Mouse (Mus musculus) naive thymus-derived CD4-positive, alpha-beta T cell, adult 5 months (primary cell): Measurements from ENCODE around the gene Miox. TPM values are rescaled to one million over a fixed set of nuclear protein-coding genes. Genes with fewer than 3 reads are reported as not detected.

ENCODE experiments used
- polyA plus RNA-seq: library from polyadenylated mRNA; unstranded; fragments of 100-300 nt; shearing (Covaris generic); gene quantifications from one replicate; pipeline ENCODE4 v1.2.1, GENCODE M21; 2017

The Miox gene
- not detected for polyA plus RNA-seq

DNA sequence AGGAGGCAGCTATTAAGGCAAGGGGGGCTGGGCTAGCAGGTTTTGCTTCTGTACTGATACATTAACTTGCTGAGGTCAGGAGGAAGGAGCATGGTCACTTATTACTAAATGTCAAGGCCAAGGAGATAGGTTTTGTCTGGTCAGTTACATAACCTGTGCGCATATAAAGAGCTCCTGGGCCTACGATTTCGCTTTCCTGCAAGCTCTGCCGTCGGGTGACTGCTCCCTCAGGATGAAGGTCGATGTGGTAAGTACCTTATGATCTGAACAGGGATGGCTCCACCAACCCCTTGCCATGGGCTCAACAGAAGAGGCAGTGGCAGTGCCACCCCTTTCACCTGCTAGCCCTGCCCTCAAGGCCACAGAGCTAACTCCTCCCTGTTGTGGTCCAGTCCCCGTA is at the start of gene Miox:
TSS of gene Miox (plus strand) at position 128 of the 400 bp plus-strand sequence.

DNA sequence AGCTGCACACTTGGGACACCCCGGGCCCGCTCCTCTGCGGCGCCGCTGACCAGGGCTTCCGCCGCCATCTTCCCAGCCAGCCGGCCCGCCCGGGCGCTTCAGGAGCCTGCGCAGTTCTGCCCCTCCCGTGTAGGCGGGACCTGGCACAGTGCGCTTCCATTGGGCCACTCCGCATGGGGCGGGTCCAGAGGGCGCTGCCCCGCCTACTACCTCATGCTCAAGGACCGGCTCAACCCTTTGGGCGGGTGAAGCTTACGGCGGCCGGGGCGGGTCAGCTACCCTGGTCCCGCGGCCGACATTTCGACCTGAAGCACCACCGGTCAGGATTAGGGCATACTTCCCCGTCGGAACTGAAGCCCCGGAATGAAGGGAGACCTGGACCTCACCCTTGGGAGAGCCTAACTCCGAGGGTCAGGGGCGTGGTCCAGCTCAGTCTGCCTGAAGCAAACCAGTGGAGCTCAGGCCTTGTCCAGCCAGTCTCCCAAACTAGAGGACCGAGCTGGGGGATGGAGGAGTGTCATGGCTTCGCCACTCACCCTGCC is 18.9 kb upstream of the Miox start, which contains the start of gene Sbf1:
TSS of gene Sbf1 (minus strand) at position 122 of the 542 bp plus-strand sequence.

DNA sequence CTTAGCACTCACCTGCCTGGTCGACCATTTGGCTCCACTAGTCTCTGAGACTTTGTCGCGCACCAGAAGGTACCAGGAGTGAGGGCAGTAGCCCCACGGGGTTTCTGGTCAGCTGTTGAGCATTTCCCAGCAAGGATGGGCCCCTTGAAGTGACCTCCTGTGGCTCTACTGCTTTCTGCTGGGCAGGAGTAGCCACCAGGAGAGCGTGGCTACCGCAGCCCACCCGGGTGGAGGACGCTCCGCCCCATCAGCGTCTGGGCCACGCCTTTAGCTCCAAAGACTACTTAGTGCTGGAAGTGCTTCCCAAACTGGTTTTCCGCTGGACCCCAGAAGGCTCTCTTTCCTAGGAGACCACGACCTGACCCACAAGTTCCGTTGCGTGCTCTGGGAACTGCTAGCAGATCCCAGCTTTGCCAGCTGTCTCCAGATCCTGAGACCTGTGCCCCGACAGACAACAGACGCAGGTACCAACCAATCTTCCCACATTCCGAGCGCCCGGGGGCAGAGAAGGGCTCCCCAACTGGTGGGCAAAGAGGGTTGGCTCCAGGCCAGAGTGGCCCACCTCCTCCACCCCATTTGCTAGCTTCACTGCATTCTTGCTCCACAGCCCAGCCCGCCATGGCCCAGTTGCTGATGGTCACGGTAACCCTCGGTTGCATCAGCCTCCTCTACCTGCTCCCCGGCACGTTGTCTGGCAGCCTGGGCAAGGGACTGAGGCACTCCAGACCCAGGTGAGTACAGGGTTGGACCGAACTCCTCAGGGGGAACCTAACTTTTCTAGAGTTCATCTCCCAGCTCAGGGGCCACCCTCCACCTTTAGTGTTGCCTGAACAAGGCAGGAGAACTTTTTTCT is 11.3 kb upstream of the Miox start, which contains the start of gene Adm2:
TSS of gene Adm2 (plus strand) at position 51 of the 853 bp plus-strand sequence.

DNA sequence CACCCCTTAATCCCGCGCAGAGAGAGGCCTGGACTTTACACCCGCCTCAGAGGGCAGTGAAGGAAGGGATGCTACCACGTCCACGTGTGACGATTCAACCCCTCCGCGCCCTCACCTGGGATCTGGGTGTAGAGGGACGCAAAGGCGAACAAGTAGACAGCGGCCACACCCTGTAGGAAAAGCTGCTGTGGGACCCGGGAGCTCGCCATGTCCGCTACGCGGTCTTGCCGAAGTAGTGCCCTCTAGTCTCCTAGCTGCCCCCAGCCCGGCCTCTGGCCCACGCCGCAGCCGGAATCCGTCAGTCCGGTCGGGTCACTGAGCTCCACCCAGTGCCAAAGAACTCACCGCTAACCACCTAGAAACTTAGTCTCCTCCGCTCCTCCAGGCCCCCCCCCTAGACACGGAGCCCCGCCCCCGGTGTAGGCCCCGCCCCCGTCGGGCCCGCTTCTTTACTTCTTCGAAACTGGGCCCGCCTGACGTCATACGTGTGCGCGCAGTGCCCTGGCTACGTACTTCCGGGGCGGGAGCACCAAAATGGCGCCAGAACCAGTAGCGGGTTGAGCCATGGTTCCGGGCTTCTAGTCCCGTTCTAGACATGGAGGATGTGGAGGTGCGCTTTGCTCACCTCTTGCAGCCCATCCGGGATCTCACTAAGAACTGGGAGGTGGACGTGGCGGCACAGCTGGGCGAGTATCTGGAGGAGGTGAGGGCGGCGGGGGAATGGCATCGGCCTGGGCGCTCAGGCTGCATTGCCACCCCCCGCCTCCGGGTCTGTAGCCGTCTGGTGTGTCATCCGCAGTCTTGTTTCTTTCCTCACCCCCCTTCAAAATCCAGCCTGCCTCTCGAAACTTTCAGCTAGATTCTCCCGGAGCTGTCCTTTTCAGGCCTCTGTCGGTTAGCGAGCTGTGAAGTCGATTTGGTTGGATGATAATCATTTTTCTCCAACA is 21.3 kb downstream of the Miox start, which contains the start of the genes Lmf2 and Ncaph2:
TSS of gene Lmf2 (minus strand) at position 419 of the 947 bp plus-strand sequence.
TSS of gene Ncaph2 (plus strand) at position 479 of the 947 bp plus-strand sequence.

DNA sequence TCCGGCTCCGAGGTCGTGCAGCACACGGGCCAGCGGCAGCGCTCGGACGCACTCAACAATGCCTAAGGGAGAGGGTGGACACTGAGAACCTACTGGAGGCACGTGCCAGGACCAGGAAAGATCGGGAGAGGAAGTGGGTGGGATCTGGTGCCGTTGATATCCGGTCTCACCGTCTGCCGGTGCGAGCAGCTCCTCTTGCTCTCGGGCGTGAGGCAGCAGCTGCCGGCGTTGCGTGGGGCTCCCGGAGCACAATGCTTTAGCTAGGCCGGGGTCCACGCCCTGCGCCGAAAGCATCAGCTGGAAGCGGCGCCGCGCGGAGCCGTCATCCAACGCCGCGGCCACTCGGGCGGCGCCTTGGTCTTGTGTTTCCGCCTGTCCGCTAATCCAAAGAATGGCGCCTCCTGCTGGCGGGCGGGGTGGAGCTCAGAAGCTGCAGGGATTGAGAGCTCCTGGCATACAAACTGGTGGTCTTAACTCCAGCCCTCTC is 39.6 kb downstream of the Miox start, which contains the start of gene Sco2:
TSS of gene Sco2 (minus strand) at position 85 of the 487 bp plus-strand sequence.

DNA sequence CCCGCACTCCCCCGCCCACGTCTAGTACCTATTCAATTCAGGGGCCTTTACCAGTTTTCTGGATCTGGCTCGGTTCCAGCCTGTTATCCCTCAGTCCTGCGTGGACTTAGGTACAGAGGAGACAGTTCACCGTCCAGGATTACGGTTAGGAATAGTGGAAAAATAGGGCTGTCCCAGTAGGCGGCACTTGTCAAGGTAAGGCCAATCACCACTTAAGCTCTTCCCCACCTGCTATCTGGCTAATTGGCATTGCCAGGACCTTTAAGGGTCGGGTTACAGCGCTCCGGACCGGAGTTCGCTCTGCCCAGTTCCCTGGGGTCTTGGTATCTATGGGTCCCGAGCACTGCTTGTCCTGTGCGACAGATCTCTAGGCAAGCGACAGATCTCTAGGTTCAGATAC is 42.8 kb downstream of the Miox start, which contains the start of gene Tymp:
TSS of gene Tymp (minus strand) at position 83 of the 400 bp plus-strand sequence.

DNA sequence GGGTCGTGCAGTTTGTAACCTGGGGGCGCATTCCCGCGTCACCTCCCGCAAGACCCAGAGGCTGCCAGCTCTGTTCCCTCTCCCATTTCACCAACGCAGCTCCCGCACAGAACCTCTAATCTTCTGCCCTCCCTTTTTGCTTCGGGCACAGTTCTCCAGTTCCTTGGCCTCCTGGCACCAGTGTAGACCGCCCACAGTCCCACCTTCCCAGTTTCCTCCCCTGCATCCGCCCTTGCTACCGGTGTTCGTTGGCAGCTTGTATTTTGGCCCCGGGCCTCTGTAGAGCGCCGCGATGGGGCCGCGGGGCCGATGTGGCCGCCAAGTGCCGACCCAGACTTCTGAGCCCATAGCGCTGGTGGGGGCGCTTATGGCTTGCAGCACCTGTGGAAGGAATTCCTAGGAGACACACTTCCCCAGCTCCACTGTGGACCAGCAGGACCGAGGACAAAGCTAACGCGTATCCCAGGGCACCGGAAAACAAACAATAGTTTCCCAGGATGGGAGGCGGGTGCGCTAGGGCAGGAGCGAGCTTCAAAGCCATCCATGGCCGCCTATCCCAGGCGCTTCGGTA is 44.7 kb downstream of the Miox start, which contains the start of gene Odf3b:
TSS of gene Odf3b (minus strand) at position 452 of the 571 bp plus-strand sequence.

DNA sequence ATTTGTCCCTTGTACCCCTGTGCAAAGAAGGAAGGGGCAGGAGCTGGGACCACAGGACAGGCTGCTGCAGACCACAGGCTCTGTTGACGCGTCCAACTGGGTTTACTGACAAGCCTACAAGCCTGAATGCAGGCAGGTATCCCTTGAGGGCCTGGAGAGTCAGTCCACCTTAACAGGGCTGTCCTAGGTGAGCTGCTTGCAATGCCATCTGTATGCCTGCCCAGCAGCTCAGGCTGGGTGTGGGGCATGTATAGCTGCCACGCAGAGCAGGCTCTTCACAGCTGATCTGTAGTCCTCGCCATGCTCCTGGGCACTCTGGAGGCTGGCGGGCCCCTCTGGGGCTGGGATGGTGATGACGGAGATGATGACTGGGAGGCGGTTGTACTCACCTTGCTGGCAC is 50.4 kb downstream of the Miox start, which contains the start of gene Klhdc7b:
TSS of gene Klhdc7b (plus strand) at position 301 of the 400 bp plus-strand sequence.

Other genes starting within 250 kb of the Miox start
- gene Selenoo, start 245.3 kb upstream of the Miox start, polyA plus RNA-seq = 31.4 TPM
- 21.5 TPM for gene Tubgcp6, start 211.3 kb upstream of the Miox start, polyA plus RNA-seq
- gene Hdac10, start 205.7 kb upstream of the Miox start, polyA plus RNA-seq = 33.3 TPM
- gene Mapk12, start 193.7 kb upstream of the Miox start, polyA plus RNA-seq = 1.6 TPM
- 40.2 TPM for gene Mapk11, start 184.8 kb upstream of the Miox start, polyA plus RNA-seq
- 0.30 TPM for gene Plxnb2, start 153.6 kb upstream of the Miox start, polyA plus RNA-seq
- gene Dennd6b, start 137.9 kb upstream of the Miox start, polyA plus RNA-seq = 47.8 TPM
- gene Ppp6r2, start 122.8 kb upstream of the Miox start, polyA plus RNA-seq = 14.5 TPM
- 191 TPM for gene Sbf1, start 19.1 kb upstream of the Miox start, polyA plus RNA-seq
- gene Adm2, start 11.7 kb upstream of the Miox start, polyA plus RNA-seq = not detected
- 57.9 TPM for gene Lmf2, start 21.3 kb downstream of the Miox start, polyA plus RNA-seq
- 142 TPM for gene Ncaph2, start 21.3 kb downstream of the Miox start, polyA plus RNA-seq
- gene Sco2, start 39.4 kb downstream of the Miox start, polyA plus RNA-seq = 4.6 TPM
- 1.0 TPM for gene Tymp, start 42.6 kb downstream of the Miox start, polyA plus RNA-seq
- gene Odf3b, start 44.9 kb downstream of the Miox start, polyA plus RNA-seq = not detected
- not detected for gene Klhdc7b, start 50.5 kb downstream of the Miox start, polyA plus RNA-seq
- not detected for gene Syce3, start 76.1 kb downstream of the Miox start, polyA plus RNA-seq
- not detected for gene Cpt1b, start 91.5 kb downstream of the Miox start, polyA plus RNA-seq
- 11.5 TPM for gene C730034F03Rik, start 95.2 kb downstream of the Miox start, polyA plus RNA-seq
- 0.42 TPM for gene Gm44502, start 95.3 kb downstream of the Miox start, polyA plus RNA-seq
- 145 TPM for gene Chkb, start 95.5 kb downstream of the Miox start, polyA plus RNA-seq
- gene Mapk8ip2, start 119.5 kb downstream of the Miox start, polyA plus RNA-seq = not detected
- 20.8 TPM for gene Arsa, start 143.0 kb downstream of the Miox start, polyA plus RNA-seq
- not detected for gene Shank3, start 165.2 kb downstream of the Miox start, polyA plus RNA-seq
- not detected for gene Acr, start 233.9 kb downstream of the Miox start, polyA plus RNA-seq